Mouse (Mus musculus) kidney, adult 2 months (tissue): ENCODE data around the gene Msh3. TPM values are rescaled to one million over a fixed set of nuclear protein-coding genes. Genes with fewer than 3 reads are reported as not detected.

Experiments
- DNase-seq: peaks from one replicate; pipeline ENCODE4 v3.0.0; 2021
- H3K27ac ChIP-seq: fragments of 200-500 bp; 2 replicates; pipeline ENCODE4 v1.5.1; 2012; ENCODE audit warnings: low read depth, low read length, control low read depth, inconsistent platforms; ENCODE audit not compliant: insufficient read depth
- H3K27me3 ChIP-seq: fragments of 200-500 bp; replicated peaks from 2 replicates; pipeline ENCODE4 v1.6.1; 2012; ENCODE audit warnings: mild to moderate bottlenecking, moderate library complexity, low read length, inconsistent platforms; ENCODE audit not compliant: control insufficient read depth, insufficient read depth
- H3K36me3 ChIP-seq: fragments of 200-500 bp; 2 replicates; pipeline ENCODE4 v1.6.1; 2012; ENCODE audit warnings: mild to moderate bottlenecking, moderate library complexity, low read length, inconsistent platforms; ENCODE audit not compliant: control insufficient read depth, insufficient read depth
- H3K4me1 ChIP-seq: fragments of 200-500 bp; 2 replicates; pipeline ENCODE4 v1.6.1; 2011; ENCODE audit warnings: low read length; ENCODE audit not compliant: control insufficient read depth, insufficient read depth
- H3K4me3 ChIP-seq: fragments of 200-500 bp; 2 replicates; pipeline ENCODE4 v1.5.1; 2011; ENCODE audit warnings: mild to moderate bottlenecking, low read depth, low read length, control low read depth; ENCODE audit not compliant: insufficient read depth
- CTCF ChIP-seq: fragments of 200-500 bp; conservative IDR thresholded peaks from 2 replicates; pipeline ENCODE4 v1.5.1; 2011; ENCODE audit warnings: low read depth, mild to moderate bottlenecking, control low read depth, low read length, moderate library complexity, mixed read lengths; ENCODE audit not compliant: insufficient read depth, insufficient read length
- POLR2A ChIP-seq: fragments of 200-500 bp; IDR thresholded peaks from one replicate; pipeline ENCODE4 v1.6.1; 2011; ENCODE audit warnings: low read depth, low read length, control low read depth
- WGBS: fragments of 180-500 bp; shearing (Covaris S2); methylation state at CpG from one replicate; pipeline ENCODE4 v1.1.7; 2018; 5-methylcytosine and 5-hydroxymethylcytosine counted together
- polyA plus RNA-seq: library from polyadenylated mRNA; depleted of rRNA; stranded (reverse); fragments of >200 nt; gene quantifications from 2 replicates; pipeline ENCODE4 v1.2.3, GENCODE M21; 2012

Msh3 gene
- polyA plus RNA-seq, 1 experiment: 6.6 TPM

DNA sequence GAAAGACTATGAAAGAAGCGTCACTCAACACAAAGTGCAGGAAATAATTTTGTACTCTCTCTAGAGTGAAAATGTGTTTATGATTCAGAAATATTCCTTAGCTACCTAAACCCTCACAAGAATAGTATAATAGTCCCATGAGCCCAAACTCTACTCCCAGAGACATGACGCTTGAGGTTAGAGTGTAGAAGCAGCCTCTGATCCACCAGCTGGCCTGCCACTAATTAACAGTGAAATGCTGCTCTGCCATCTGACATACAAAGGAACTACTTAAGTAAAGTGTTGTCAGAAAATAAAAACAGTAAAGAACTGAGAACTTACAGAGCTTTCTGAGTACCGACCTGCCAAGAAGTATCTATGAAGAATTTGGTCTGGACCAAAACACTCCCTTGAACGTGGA, 52.3 kb downstream of the Msh3 start:
- DNase-seq: no peak
- H3K4me1 ChIP-seq: peaks cover 11% of the 10 kb centered on the region; the same call in 1 of the 2 replicates
- no peak overlapping the region for H3K4me3 ChIP-seq
- H3K27ac ChIP-seq: no peak overlapping the region
- H3K27me3 ChIP-seq: no peaks in the 10 kb centered on the region
- WGBS: 81% methylated on average over 4 of the region's 4 CpGs
- H3K36me3 ChIP-seq: no peaks in the 10 kb centered on the region
- no peak for TF ChIP-seq POLR2A
- TF ChIP-seq CTCF: no peak

DNA sequence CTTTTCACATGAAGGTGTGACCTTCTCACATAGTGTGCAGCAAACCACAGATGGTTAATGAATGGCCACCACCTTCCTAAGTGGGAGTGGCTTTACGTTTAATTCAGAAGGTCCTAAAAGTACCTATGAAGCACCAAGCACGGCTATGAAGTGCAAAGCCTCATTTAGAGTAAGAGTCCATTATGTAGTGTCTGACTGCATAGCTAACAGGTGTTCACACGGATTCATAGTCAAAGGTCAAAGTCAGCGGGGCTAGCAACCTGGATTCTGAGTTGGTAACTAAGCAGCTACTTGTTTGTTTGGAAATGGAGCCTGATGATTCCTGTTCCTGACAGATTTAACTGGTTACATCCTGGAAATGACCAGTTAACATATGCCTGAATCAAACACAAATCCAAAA, 53.0 kb downstream of the Msh3 start:
- Histone ChIP-seq H3K36me3 (no peaks in the 10 kb centered on the region), H3K4me1 (peaks cover 11% of the 10 kb centered on the region; the same call in 1 of the 2 replicates), H3K27me3 (no peaks in the 10 kb centered on the region), H3K4me3 (no peak overlapping the region), H3K27ac (0 out of 2 replicates have a peak overlapping the region, but pooled peaks have one; percentile 9)
- 32% methylated on average over 4 of the region's 4 CpGs for WGBS
- TF ChIP-seq POLR2A (no peak), CTCF (no peak)
- DNase-seq: peak; percentile 23

DNA sequence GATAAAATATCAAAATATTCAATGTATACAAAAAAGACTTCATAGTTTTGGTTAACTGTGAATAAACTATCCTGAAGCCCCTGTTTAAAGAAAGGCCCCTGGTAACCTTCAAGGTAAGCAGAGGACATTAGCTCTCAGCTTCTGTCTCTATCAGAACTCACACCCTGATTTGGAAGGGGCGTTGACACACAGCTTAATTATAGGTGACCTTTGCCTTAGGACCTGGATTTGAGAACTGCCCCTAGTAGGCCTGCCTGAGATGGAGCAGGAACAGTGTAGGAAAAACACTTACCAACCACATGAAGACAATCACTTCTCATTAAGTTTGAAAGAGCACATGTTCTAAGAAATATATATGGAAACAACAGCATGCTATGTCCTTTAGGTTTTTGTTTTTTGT, 55.3 kb downstream of the Msh3 start:
- Histone ChIP-seq H3K4me3 (no peak overlapping the region), H3K36me3 (no peaks in the 10 kb centered on the region), H3K27ac (no peak overlapping the region), H3K27me3 (no peaks in the 10 kb centered on the region), H3K4me1 (peaks cover 11% of the 10 kb centered on the region; the same call in 1 of the 2 replicates)
- WGBS: 50% methylated on average over 1 of the region's 1 CpGs
- no peak for TF ChIP-seq POLR2A
- no peak for TF ChIP-seq CTCF
- DNase-seq: no peak

DNA sequence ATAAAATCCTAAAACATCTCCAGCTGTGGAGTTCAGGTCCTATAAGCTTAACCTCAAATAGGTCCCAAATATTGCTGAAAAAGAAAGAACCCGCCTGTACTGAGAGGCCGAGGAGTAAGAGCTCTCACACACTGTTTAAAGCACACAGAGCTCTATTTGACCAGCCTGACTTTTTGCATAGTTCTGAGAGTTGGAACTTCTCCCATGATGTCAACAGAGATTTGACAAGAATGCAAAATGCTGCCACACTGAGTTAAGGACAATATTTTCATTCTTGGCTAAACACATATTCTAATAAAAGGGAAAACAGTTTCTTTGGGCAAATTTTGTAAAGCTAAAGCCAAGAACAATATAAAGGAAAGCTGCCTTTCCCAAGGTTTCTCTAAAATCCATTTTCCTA, 57.8 kb downstream of the Msh3 start:
- H3K27me3 ChIP-seq: no peaks in the 10 kb centered on the region
- no peak overlapping the region for H3K27ac ChIP-seq

DNA sequence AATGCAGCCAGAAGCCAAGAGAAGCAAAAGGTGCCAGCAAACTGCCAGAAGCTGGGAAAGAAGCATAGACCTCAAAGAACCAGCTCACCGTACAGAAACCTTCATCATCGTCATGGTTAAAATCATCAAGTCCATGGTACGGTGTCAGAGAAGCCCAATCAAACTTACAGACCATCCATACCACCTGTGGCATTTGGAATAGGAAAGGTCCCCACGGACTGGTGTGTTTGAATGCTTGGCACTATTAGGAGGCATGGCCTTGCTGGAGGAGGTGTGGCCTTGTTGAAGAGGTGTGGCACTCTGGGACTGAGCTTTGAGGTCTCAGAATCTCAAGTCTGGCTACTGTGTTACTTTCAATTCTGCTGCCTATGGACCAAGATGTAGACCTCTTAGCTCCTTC, 58.3 kb downstream of the Msh3 start:
- H3K27ac ChIP-seq: no peak overlapping the region
- H3K36me3 ChIP-seq: no peaks in the 10 kb centered on the region

More for the DNA sequence above, 57.8 kb downstream of the Msh3 start:
- Histone ChIP-seq H3K4me3 (no peak overlapping the region), H3K4me1 (peaks cover 10% of the 10 kb centered on the region; the same call in 1 of the 2 replicates), H3K36me3 (no peaks in the 10 kb centered on the region)
- WGBS: 75% methylated on average over 2 of the region's 2 CpGs
- TF ChIP-seq CTCF (no peak), POLR2A (no peak)
- no peak for DNase-seq

GRCm38 (mm10) chr13:92293883-92294282, 60.9 kb downstream of the Msh3 start:
- no peak for DNase-seq
- no peak overlapping the region for H3K27ac ChIP-seq
- H3K36me3 ChIP-seq: no peaks in the 10 kb centered on the region
- no peak overlapping the region for H3K4me3 ChIP-seq
- TF ChIP-seq CTCF (no peak), POLR2A (no peak)
- WGBS: 75% methylated on average over 5 of the region's 5 CpGs
- H3K4me1 ChIP-seq: peaks cover 2% of the 10 kb centered on the region; the same call in 1 of the 2 replicates
- no peaks in the 10 kb centered on the region for H3K27me3 ChIP-seq

More for the DNA sequence above, 58.3 kb downstream of the Msh3 start:
- peaks cover 4% of the 10 kb centered on the region; the same call in 1 of the 2 replicates for H3K4me1 ChIP-seq
- no peak for DNase-seq
- TF ChIP-seq POLR2A: no peak
- TF ChIP-seq CTCF: no peak
- H3K4me3 ChIP-seq: no peak overlapping the region
- no peaks in the 10 kb centered on the region for H3K27me3 ChIP-seq
- WGBS: 77% methylated on average over 4 of the region's 4 CpGs

DNA sequence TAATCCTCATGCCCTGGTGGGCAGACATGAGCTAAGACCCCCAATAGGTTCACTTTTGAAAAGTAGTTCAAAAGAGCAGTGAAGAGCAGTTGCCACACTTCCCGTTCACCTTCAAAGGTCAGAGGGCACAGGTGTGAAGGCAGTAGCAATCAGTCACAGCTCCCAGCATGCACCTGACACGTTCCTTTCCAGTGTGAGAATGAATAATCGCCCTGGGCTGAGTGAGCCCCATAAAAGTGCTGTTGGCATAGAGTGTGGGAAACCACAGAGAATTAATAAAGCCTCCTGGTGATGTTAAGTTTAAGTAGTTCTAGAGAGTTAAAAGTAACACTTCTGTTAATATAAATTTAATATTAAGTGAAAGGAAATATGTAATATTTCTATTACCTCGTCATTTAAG, 63.2 kb downstream of the Msh3 start:
- peak; percentile 61 for DNase-seq
- 42% methylated on average over 4 of the region's 4 CpGs for WGBS
- TF ChIP-seq POLR2A: no peak
- TF ChIP-seq CTCF: no peak
- Histone ChIP-seq H3K4me3 (no peak overlapping the region), H3K4me1 (peaks cover 2% of the 10 kb centered on the region; the same call in 1 of the 2 replicates), H3K36me3 (no peaks in the 10 kb centered on the region), H3K27ac (no peak overlapping the region), H3K27me3 (no peaks in the 10 kb centered on the region)

DNA sequence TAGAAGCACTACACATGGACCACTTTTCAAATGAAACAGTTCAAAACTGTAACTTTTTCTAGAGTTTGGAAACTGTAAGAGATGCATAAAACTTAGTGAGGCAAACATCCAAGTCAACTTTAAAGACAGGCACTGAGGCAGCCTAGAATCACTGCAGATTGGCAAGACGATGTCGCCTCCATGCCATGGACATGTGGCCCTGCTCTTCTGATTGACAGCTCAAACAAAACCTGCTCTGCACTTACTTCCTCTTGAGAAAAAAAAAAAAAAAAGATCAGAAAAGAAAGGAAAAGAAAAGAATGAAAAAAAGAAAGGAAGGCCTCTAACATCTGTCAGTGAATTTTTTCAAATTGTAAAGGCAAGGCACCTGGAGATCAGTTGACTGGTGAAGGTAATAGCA, 77.8 kb downstream of the Msh3 start:
- 91% methylated on average over 2 of the region's 2 CpGs for WGBS
- H3K4me1 ChIP-seq: peaks cover 4% of the 10 kb centered on the region; the same call in 1 of the 2 replicates
- no peaks in the 10 kb centered on the region for H3K27me3 ChIP-seq
- no peak overlapping the region for H3K4me3 ChIP-seq
- H3K36me3 ChIP-seq: no peaks in the 10 kb centered on the region; the same call in 1 of the 2 replicates
- no peak for TF ChIP-seq CTCF
- no peak for TF ChIP-seq POLR2A
- DNase-seq: no peak
- no peak overlapping the region for H3K27ac ChIP-seq
